Comparison of ENCODE assay signal across 8 mouse cellular contexts in genomic region chr17:56758132-56758531, GRCm38 (mm10). TPM values are rescaled to one million over a fixed set of nuclear protein-coding genes. Genes with fewer than 3 reads are reported as not detected.
DNase-seq lines count a peak whose midpoint lies in the region; ATAC-seq and TF ChIP-seq lines count a peak whose summit lies in the region.

No protein-coding gene starts in this region.

- ATAC-seq in forebrain, embryonic 12.5 days (ENCODE audit: low FRiP score), result no peak
- ATAC-seq in forebrain, embryonic 13.5 days, result no peak
- 0 out of 2 replicates have a peak, but pooled peaks have one; percentile 7 for ATAC-seq in erythroid progenitor cell, adult 5-6 weeks (replicated peaks; ENCODE audit: low FRiP score, poor library complexity, severe bottlenecking)
- peak; percentile 29; the same call in 1 of the 2 replicates for ATAC-seq in intestine, postnatal 0 days
- ATAC-seq in limb, embryonic 15.5 days (ENCODE audit: insufficient number of reproducible peaks, low FRiP score, low TSS enrichment, low read depth), result no peak
- no peak for ATAC-seq in midbrain, postnatal 0 days (ENCODE audit: low FRiP score)
- peak; percentile 24; the same call in 1 of the 2 replicates for ATAC-seq in stomach, postnatal 0 days (ENCODE audit: low FRiP score, low TSS enrichment)

- H3K4me2 ChIP-seq in forebrain, embryonic 12.5 days, result peak overlapping the region; percentile 93
- no peak overlapping the region; the same call in 1 of the 2 replicates for H3K4me2 ChIP-seq in forebrain, embryonic 13.5 days
- peak overlapping the region; percentile 98 for H3K4me2 ChIP-seq in intestine, postnatal 0 days (replicated peaks; ENCODE audit: low read depth)
- peak overlapping the region; percentile 98; the same call in 1 of the 2 replicates for H3K4me2 ChIP-seq in limb, embryonic 15.5 days
- H3K4me2 ChIP-seq in midbrain, postnatal 0 days (ENCODE audit: low read depth, low read length, poor library complexity, severe bottlenecking), result peak overlapping the region; percentile 91; the same call in 1 of the 2 replicates
- H3K4me2 ChIP-seq in stomach, postnatal 0 days (replicated peaks; ENCODE audit: low read depth), result peak overlapping the region; percentile 100; the same call in 1 of the 2 replicates

- H3K36me3 ChIP-seq in forebrain, embryonic 12.5 days (replicated peaks), result no peaks in the 10 kb centered on the region
- no peaks in the 10 kb centered on the region for H3K36me3 ChIP-seq in forebrain, embryonic 13.5 days (ENCODE audit: poor library complexity, severe bottlenecking)
- H3K36me3 ChIP-seq in intestine, postnatal 0 days (ENCODE audit: control insufficient read depth, insufficient read depth), result no peaks in the 10 kb centered on the region
- H3K36me3 ChIP-seq in limb, embryonic 15.5 days, result no peaks in the 10 kb centered on the region
- H3K36me3 ChIP-seq in midbrain, postnatal 0 days (ENCODE audit: insufficient read depth, low read length), result no peaks in the 10 kb centered on the region
- H3K36me3 ChIP-seq in stomach, postnatal 0 days (ENCODE audit: control insufficient read depth, insufficient read depth, low read length), result no peaks in the 10 kb centered on the region

- H3K27me3 ChIP-seq in forebrain, embryonic 12.5 days, result peaks cover 84% of the 10 kb centered on the region
- H3K27me3 ChIP-seq in forebrain, embryonic 13.5 days, result peaks cover 75% of the 10 kb centered on the region
- H3K27me3 ChIP-seq in intestine, postnatal 0 days (replicated peaks; ENCODE audit: control insufficient read depth, insufficient read depth, low read length), result 0 out of 2 replicates have a peak, but pooled peaks cover 8% of the 10 kb centered on the region
- H3K27me3 ChIP-seq in limb, embryonic 15.5 days, result peaks cover 41% of the 10 kb centered on the region
- H3K27me3 ChIP-seq in midbrain, postnatal 0 days (ENCODE audit: insufficient read depth, low read length), result peaks cover 47% of the 10 kb centered on the region
- H3K27me3 ChIP-seq in stomach, postnatal 0 days (ENCODE audit: control insufficient read depth, insufficient read depth, low read length), result no peaks in the 10 kb centered on the region

- no peak overlapping the region for H3K4me3 ChIP-seq in forebrain, embryonic 12.5 days (replicated peaks)
- H3K4me3 ChIP-seq in forebrain, embryonic 13.5 days, result no peak overlapping the region
- no peak overlapping the region for H3K4me3 ChIP-seq in intestine, postnatal 0 days (ENCODE audit: low read depth, low read length)
- H3K4me3 ChIP-seq in limb, embryonic 15.5 days, result no peak overlapping the region
- H3K4me3 ChIP-seq in midbrain, postnatal 0 days (ENCODE audit: low read depth, low read length), result peak overlapping the region; percentile 47; the same call in 1 of the 2 replicates
- peak overlapping the region; percentile 66; the same call in 1 of the 2 replicates for H3K4me3 ChIP-seq in stomach, postnatal 0 days (ENCODE audit: low read depth, low read length)

- H3K4me1 ChIP-seq in forebrain, embryonic 12.5 days, result peaks cover 34% of the 10 kb centered on the region
- H3K4me1 ChIP-seq in forebrain, embryonic 13.5 days, result peaks cover 32% of the 10 kb centered on the region
- H3K4me1 ChIP-seq in intestine, postnatal 0 days (replicated peaks; ENCODE audit: control insufficient read depth, insufficient read depth, low read length), result peaks cover 6% of the 10 kb centered on the region
- peaks cover 69% of the 10 kb centered on the region for H3K4me1 ChIP-seq in limb, embryonic 15.5 days
- peaks cover 16% of the 10 kb centered on the region for H3K4me1 ChIP-seq in midbrain, postnatal 0 days (ENCODE audit: insufficient read depth, low read length)
- H3K4me1 ChIP-seq in stomach, postnatal 0 days (replicated peaks; ENCODE audit: control insufficient read depth, insufficient read depth), result peaks cover 6% of the 10 kb centered on the region

- peak; percentile 73 to 82 for DNase-seq in adrenal gland, postnatal 36 days
- peak; percentile 55 for DNase-seq in midbrain, postnatal 0 days (ENCODE audit: low spot score)
- DNase-seq in stomach, postnatal 0 days (ENCODE audit: low spot score), result peak; percentile 82

- H3K27ac ChIP-seq in forebrain, embryonic 12.5 days, result no peak overlapping the region
- H3K27ac ChIP-seq in forebrain, embryonic 13.5 days, result no peak overlapping the region
- no peak overlapping the region for H3K27ac ChIP-seq in intestine, postnatal 0 days (ENCODE audit: low read depth, low read length)
- no peak overlapping the region for H3K27ac ChIP-seq in limb, embryonic 15.5 days
- no peak overlapping the region for H3K27ac ChIP-seq in midbrain, postnatal 0 days (ENCODE audit: low read depth, low read length)
- no peak overlapping the region for H3K27ac ChIP-seq in stomach, postnatal 0 days (replicated peaks)

- peak; percentile 77 for TF ChIP-seq CTCF in intestine, postnatal 0 days (IDR thresholded peaks at IDR 0.05; ENCODE audit: low read depth)
- peak; percentile 58 for TF ChIP-seq CTCF in midbrain, postnatal 0 days (IDR thresholded peaks at IDR 0.05)
- peak; percentile 79 for TF ChIP-seq CTCF in stomach, postnatal 0 days (IDR thresholded peaks at IDR 0.05; ENCODE audit: low read depth)

- 6% methylated on average over 12 of the region's 12 CpGs for WGBS in forebrain, embryonic 12.5 days
- WGBS in forebrain, embryonic 13.5 days, result 5% methylated on average over 12 of the region's 12 CpGs
- 6% methylated on average over 12 of the region's 12 CpGs for WGBS in intestine, postnatal 0 days
- 4% methylated on average over 12 of the region's 12 CpGs for WGBS in limb, embryonic 15.5 days
- 5% methylated on average over 12 of the region's 12 CpGs for WGBS in midbrain, postnatal 0 days
- WGBS in stomach, postnatal 0 days, result 8% methylated on average over 12 of the region's 12 CpGs

- no peak for TF ChIP-seq EP300 in stomach, postnatal 0 days (optimal IDR thresholded peaks at IDR 0.05)

- no peak overlapping the region for H3K9ac ChIP-seq in forebrain, embryonic 12.5 days
- no peak overlapping the region for H3K9ac ChIP-seq in forebrain, embryonic 13.5 days
- no peak overlapping the region for H3K9ac ChIP-seq in intestine, postnatal 0 days (ENCODE audit: low read depth, low read length)
- H3K9ac ChIP-seq in limb, embryonic 15.5 days, result no peak overlapping the region
- H3K9ac ChIP-seq in midbrain, postnatal 0 days (replicated peaks; ENCODE audit: low read length, poor library complexity, severe bottlenecking), result no peak overlapping the region
- no peak overlapping the region for H3K9ac ChIP-seq in stomach, postnatal 0 days (ENCODE audit: low read length)

- no peaks in the 10 kb centered on the region for H3K9me3 ChIP-seq in forebrain, embryonic 12.5 days
- H3K9me3 ChIP-seq in forebrain, embryonic 13.5 days (replicated peaks), result no peaks in the 10 kb centered on the region
- H3K9me3 ChIP-seq in intestine, postnatal 0 days (ENCODE audit: control insufficient read depth), result no peaks in the 10 kb centered on the region
- H3K9me3 ChIP-seq in limb, embryonic 15.5 days, result no peaks in the 10 kb centered on the region
- no peaks in the 10 kb centered on the region for H3K9me3 ChIP-seq in midbrain, postnatal 0 days (ENCODE audit: low read length)
- H3K9me3 ChIP-seq in stomach, postnatal 0 days (ENCODE audit: control insufficient read depth, low read length), result no peaks in the 10 kb centered on the region

RNA-seq across cellular contexts. Expression of gene Nrtn, which starts 0.8 kb away (rescaled TPM):
- 3.2 and 5.9 TPM in 2 replicates for polyA plus RNA-seq in forebrain, embryonic 12.5 days (2016; fragmentation: Nextera tagmentation; extraction: Ambion mirVana)
- 1.7 TPM in 2 replicates for polyA plus RNA-seq in forebrain, embryonic 13.5 days (2015; fragmentation: Nextera tagmentation; extraction: Ambion mirVana)
- total RNA-seq in adrenal gland, postnatal 36 days (2021), result 1 to 10 TPM; 3.8 to 5.4 TPM
- total RNA-seq in erythroid progenitor cell, adult 5-6 weeks (2015; ENCODE audit: low replicate concordance), result not detected in 2 replicates
- not detected in 2 replicates for total RNA-seq in erythroid progenitor cell, adult 5-6 weeks (2017; ENCODE audit: low replicate concordance)
- polyA plus RNA-seq in intestine, postnatal 0 days (2015; fragmentation: Nextera tagmentation; extraction: Ambion mirVana), result 20.6 and 21.0 TPM in 2 replicates
- polyA plus RNA-seq in limb, embryonic 15.5 days (2015; fragmentation: Nextera tagmentation; extraction: Ambion mirVana), result 15.2 and 20.5 TPM in 2 replicates
- total RNA-seq in midbrain, postnatal 0 days (2014; rRNA removed), result 12.5 and 13.4 TPM in 2 replicates
- 7.4 and 8.0 TPM in 2 replicates for polyA plus RNA-seq in midbrain, postnatal 0 days (2015; fragmentation: Nextera tagmentation; extraction: Ambion mirVana)
- polyA plus RNA-seq in stomach, postnatal 0 days (2015; fragmentation: Nextera tagmentation; extraction: Ambion mirVana), result 32.4 and 37.9 TPM in 2 replicates

RNA-seq across cellular contexts. Expression of gene Dus3l, which starts 6.4 kb away (rescaled TPM):
- 46.6 and 49.4 TPM in 2 replicates for polyA plus RNA-seq in forebrain, embryonic 12.5 days (2016; fragmentation: Nextera tagmentation; extraction: Ambion mirVana)
- polyA plus RNA-seq in forebrain, embryonic 13.5 days (2015; fragmentation: Nextera tagmentation; extraction: Ambion mirVana), result 50.0 and 56.9 TPM in 2 replicates
- total RNA-seq in adrenal gland, postnatal 36 days (2021), result 10 to 100 TPM; 31.5 to 32.5 TPM
- total RNA-seq in erythroid progenitor cell, adult 5-6 weeks (2015; ENCODE audit: low replicate concordance), result 6.5 and 7.1 TPM in 2 replicates
- 3.0 and 5.4 TPM in 2 replicates for total RNA-seq in erythroid progenitor cell, adult 5-6 weeks (2017; ENCODE audit: low replicate concordance)
- polyA plus RNA-seq in intestine, postnatal 0 days (2015; fragmentation: Nextera tagmentation; extraction: Ambion mirVana), result 16.1 and 16.6 TPM in 2 replicates
- 43.9 and 45.5 TPM in 2 replicates for polyA plus RNA-seq in limb, embryonic 15.5 days (2015; fragmentation: Nextera tagmentation; extraction: Ambion mirVana)
- total RNA-seq in midbrain, postnatal 0 days (2014; rRNA removed), result 91.0 and 93.8 TPM in 2 replicates
- polyA plus RNA-seq in midbrain, postnatal 0 days (2015; fragmentation: Nextera tagmentation; extraction: Ambion mirVana), result 103 and 114 TPM in 2 replicates
- 22.9 and 24.4 TPM in 2 replicates for polyA plus RNA-seq in stomach, postnatal 0 days (2015; fragmentation: Nextera tagmentation; extraction: Ambion mirVana)

RNA-seq across cellular contexts. Expression of gene Prr22, which starts 11.9 kb away (rescaled TPM):
- 1.2 and 1.3 TPM in 2 replicates for polyA plus RNA-seq in forebrain, embryonic 12.5 days (2016; fragmentation: Nextera tagmentation; extraction: Ambion mirVana)
- polyA plus RNA-seq in forebrain, embryonic 13.5 days (2015; fragmentation: Nextera tagmentation; extraction: Ambion mirVana), result 1.2 and 1.3 TPM in 2 replicates
- total RNA-seq in adrenal gland, postnatal 36 days (2021), result under 1 TPM; 0.26 to 0.60 TPM
- total RNA-seq in erythroid progenitor cell, adult 5-6 weeks (2015; ENCODE audit: low replicate concordance), result not detected in 2 replicates
- total RNA-seq in erythroid progenitor cell, adult 5-6 weeks (2017; ENCODE audit: low replicate concordance), result not detected in 2 replicates
- 0.25 and 0.51 TPM in 2 replicates for polyA plus RNA-seq in intestine, postnatal 0 days (2015; fragmentation: Nextera tagmentation; extraction: Ambion mirVana)
- 0.72 and 1.00 TPM in 2 replicates for polyA plus RNA-seq in limb, embryonic 15.5 days (2015; fragmentation: Nextera tagmentation; extraction: Ambion mirVana)
- total RNA-seq in midbrain, postnatal 0 days (2014; rRNA removed), result 0.44 and 1.3 TPM in 2 replicates
- 0.61 and 1.1 TPM in 2 replicates for polyA plus RNA-seq in midbrain, postnatal 0 days (2015; fragmentation: Nextera tagmentation; extraction: Ambion mirVana)
- polyA plus RNA-seq in stomach, postnatal 0 days (2015; fragmentation: Nextera tagmentation; extraction: Ambion mirVana), result 0.38 and 0.65 TPM in 2 replicates

RNA-seq across cellular contexts. Expression of gene Vmac, which starts 40.3 kb away (rescaled TPM):
- 15.3 and 15.9 TPM in 2 replicates for polyA plus RNA-seq in forebrain, embryonic 12.5 days (2016; fragmentation: Nextera tagmentation; extraction: Ambion mirVana)
- polyA plus RNA-seq in forebrain, embryonic 13.5 days (2015; fragmentation: Nextera tagmentation; extraction: Ambion mirVana), result 14.0 and 16.7 TPM in 2 replicates
- 10 to 100 TPM; 14.7 to 36.6 TPM for total RNA-seq in adrenal gland, postnatal 36 days (2021)
- total RNA-seq in erythroid progenitor cell, adult 5-6 weeks (2015; ENCODE audit: low replicate concordance), result 2.1 and 2.2 TPM in 2 replicates
- not detected in 2 replicates for total RNA-seq in erythroid progenitor cell, adult 5-6 weeks (2017; ENCODE audit: low replicate concordance)
- 9.6 and 13.4 TPM in 2 replicates for polyA plus RNA-seq in intestine, postnatal 0 days (2015; fragmentation: Nextera tagmentation; extraction: Ambion mirVana)
- 18.1 and 18.2 TPM in 2 replicates for polyA plus RNA-seq in limb, embryonic 15.5 days (2015; fragmentation: Nextera tagmentation; extraction: Ambion mirVana)
- 32.3 and 36.9 TPM in 2 replicates for total RNA-seq in midbrain, postnatal 0 days (2014; rRNA removed)
- 19.2 and 19.8 TPM in 2 replicates for polyA plus RNA-seq in midbrain, postnatal 0 days (2015; fragmentation: Nextera tagmentation; extraction: Ambion mirVana)
- polyA plus RNA-seq in stomach, postnatal 0 days (2015; fragmentation: Nextera tagmentation; extraction: Ambion mirVana), result 19.0 and 22.8 TPM in 2 replicates

RNA-seq across cellular contexts. Expression of gene Ndufa11, which starts 40.6 kb away (rescaled TPM):
- 316 and 323 TPM in 2 replicates for polyA plus RNA-seq in forebrain, embryonic 12.5 days (2016; fragmentation: Nextera tagmentation; extraction: Ambion mirVana)
- 433 and 459 TPM in 2 replicates for polyA plus RNA-seq in forebrain, embryonic 13.5 days (2015; fragmentation: Nextera tagmentation; extraction: Ambion mirVana)
- 100 to 1,000 TPM; 290 to 298 TPM for total RNA-seq in adrenal gland, postnatal 36 days (2021)
- 46.5 and 90.1 TPM in 2 replicates for total RNA-seq in erythroid progenitor cell, adult 5-6 weeks (2015; ENCODE audit: low replicate concordance)
- total RNA-seq in erythroid progenitor cell, adult 5-6 weeks (2017; ENCODE audit: low replicate concordance), result 54.2 and 67.9 TPM in 2 replicates
- 660 and 718 TPM in 2 replicates for polyA plus RNA-seq in intestine, postnatal 0 days (2015; fragmentation: Nextera tagmentation; extraction: Ambion mirVana)
- polyA plus RNA-seq in limb, embryonic 15.5 days (2015; fragmentation: Nextera tagmentation; extraction: Ambion mirVana), result 370 and 405 TPM in 2 replicates
- total RNA-seq in midbrain, postnatal 0 days (2014; rRNA removed), result 335 and 480 TPM in 2 replicates
- 630 and 676 TPM in 2 replicates for polyA plus RNA-seq in midbrain, postnatal 0 days (2015; fragmentation: Nextera tagmentation; extraction: Ambion mirVana)
- 584 and 595 TPM in 2 replicates for polyA plus RNA-seq in stomach, postnatal 0 days (2015; fragmentation: Nextera tagmentation; extraction: Ambion mirVana)

Comparison
In these comparisons a context has a peak if more than half of its experiments do, and no peak if none do; other contexts are left out.
1. ATAC-seq: peak in erythroid progenitor cell, adult 5-6 weeks (single experiment), intestine, postnatal 0 days (single experiment) and stomach, postnatal 0 days (single experiment); none in forebrain, embryonic 12.5 days (single experiment), forebrain, embryonic 13.5 days (single experiment), limb, embryonic 15.5 days (single experiment) and midbrain, postnatal 0 days (single experiment).
2. H3K4me3 ChIP-seq: peak in midbrain, postnatal 0 days (single experiment) and stomach, postnatal 0 days (single experiment); none in forebrain, embryonic 12.5 days (single experiment), forebrain, embryonic 13.5 days (single experiment), intestine, postnatal 0 days (single experiment) and limb, embryonic 15.5 days (single experiment).
3. Peak in every context shown above with its lines, with median percentiles within 50 percentile points of each other: DNase-seq and CTCF ChIP-seq.